Mouse (Mus musculus): ENCODE data around the gene Scaf1.

Scaf1 gene

DNA sequence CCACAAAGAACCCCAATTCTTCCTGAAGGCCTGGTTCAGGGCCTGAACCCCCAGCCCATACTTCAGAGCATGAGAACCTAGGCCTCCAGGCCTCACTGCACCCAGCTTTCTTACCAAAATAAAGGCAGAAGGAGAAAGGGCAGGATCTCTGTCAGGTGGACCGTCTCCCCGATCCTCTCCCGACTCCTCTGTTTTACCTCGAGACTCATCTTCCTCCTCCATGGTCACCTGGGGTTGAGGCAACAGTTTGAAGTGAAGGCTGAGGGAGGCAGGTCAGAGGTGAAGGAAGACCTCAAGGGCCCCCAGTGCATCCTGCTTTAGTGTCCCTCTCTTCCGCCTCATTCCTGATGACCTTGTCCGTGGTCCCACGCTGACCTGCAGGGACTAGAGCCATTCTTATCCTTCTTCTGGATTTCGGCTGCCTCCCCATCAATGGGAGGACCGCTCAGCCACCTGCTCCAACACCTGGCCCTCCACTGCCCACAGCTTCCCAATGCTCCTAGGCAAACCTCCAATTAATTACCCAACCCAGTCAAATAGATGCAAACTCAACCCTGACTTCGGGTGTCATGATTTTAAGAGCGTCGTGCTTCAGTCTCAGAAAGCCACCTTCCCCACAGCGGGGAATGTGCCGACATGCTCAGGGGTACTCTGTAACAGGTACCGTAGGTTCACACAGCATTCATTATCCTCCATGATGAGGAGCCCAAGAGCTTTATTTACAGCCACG, 2.6 kb downstream of the Scaf1 start:
- DNase-seq (ENCODE audit: low spot score), result no peak

DNA sequence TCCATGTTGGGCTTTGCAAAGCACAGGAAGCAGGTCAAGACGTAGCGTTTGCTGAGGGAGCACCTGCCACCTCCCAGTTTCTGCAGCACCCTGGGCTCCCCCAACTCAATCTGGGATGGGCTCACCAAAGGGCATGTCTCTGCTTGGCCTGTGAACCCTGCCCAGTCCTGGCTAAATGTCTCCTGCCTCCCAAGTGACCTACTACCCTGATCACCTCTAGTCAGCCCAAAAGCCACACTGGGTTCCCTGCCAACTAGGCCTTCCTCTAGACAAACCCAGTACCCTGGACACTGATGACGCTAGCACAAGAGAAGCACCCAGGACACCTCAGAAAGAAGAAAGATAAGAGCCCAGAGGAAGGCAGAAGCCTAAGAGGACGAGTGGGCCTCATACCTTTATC, 3.3 kb downstream of the Scaf1 start:
- DNase-seq (ENCODE audit: low spot score), result no peak

DNA sequence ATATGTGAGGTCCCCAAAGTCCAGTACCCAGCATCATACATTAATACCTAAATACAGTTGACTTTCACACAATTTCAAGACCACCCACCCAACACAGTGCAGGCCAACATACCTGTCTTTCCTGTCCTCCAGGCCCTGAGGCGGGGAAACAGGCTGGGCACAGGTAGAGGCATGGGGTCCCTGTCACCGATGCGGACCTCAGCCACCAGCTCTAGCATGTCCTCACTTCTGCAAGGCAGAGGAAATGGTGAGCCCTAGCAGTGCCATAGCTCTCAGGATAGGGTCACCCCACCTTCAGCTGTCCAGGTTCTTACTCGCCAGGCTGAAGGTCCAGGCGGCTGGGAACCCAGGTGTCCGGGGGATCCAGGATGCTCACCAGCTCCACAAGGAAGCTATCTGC, 4.2 kb downstream of the Scaf1 start:
- no peak for DNase-seq (ENCODE audit: low spot score)

DNA sequence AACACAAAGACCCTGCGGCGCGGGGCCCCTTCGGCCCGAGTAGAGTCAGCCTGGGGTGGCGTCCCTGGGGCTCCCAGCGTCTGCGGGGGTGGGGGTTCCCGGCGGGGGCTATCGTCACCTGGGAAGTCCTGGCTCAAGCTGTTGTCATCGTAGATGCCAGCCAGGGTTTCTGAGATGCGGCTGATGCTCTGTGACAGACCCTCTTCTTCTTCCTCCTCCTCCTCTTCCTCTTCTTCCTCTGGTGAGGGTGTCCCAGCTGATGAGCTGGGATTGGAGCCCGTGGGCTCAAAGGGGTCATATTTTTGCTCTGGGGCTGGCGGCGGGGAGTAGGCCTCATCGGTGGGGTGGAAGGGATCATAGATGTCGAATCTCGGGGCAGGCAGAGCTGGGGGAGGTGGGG, 7.8 kb downstream of the Scaf1 start:
- DNase-seq (ENCODE audit: low spot score), result no peak

DNA sequence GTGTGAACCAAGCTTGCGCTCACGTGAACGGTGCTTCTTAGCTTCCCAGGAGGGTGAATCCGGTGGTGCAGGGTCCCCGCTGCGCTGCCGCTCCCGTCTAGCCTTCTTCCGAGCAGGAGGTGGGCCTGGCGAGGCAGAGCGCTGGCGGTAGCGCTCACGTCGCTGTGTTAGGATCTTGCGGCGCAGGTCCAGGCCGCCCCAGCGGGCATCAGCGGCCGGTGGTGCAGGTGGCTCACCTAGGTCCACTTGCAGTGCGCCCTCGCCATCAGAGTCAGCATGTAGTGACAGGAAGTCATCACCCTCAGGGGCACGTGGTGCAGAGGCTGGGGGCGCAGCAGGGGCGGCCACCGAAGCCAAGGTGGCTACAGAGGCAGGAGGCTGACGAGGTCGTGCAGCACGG, 8.3 kb downstream of the Scaf1 start:
- DNase-seq (ENCODE audit: low spot score), result no peak

DNA sequence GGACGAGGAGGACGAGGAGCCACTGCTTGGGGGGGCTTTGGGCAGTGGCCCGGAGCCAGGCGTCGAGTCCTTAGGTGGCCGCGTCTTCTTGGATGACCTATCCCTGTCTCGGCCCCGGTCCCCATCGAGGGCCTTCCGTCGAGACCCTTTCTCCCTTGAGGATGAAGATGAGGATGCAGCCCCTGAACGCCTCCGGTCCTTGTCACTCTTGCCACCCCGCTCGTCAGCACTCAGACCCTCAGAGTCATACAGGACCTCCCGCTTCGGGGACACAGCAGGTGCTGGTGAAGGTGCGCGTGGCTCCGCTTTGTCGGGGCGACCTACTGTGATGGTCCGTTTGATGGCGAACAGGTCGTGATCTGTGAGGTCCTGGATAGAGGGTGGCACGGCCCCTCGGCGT, 9.0 kb downstream of the Scaf1 start:
- no peak for DNase-seq (ENCODE audit: low spot score)

DNA sequence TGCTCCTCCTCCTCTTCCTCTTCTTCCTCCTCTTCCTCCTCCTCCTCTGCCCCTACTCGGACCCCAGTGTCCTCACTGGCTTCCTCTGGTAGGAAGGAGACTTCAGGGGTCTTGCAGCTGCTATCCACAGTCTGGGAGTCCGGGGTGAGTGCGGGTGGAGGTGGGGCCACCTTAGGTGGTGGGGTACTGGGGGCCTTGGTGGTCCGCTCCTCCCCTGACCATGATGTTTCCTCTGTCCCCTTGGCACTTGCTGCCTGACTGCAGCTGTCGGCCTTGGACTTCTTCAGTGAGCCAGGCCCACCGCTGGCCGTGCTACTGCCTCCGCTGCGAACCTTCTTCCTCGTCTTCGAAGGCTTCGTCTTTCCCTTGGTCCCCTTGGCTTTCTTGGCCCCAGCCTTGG, 9.7 kb downstream of the Scaf1 start:
- DNase-seq (ENCODE audit: low spot score), result no peak

DNA sequence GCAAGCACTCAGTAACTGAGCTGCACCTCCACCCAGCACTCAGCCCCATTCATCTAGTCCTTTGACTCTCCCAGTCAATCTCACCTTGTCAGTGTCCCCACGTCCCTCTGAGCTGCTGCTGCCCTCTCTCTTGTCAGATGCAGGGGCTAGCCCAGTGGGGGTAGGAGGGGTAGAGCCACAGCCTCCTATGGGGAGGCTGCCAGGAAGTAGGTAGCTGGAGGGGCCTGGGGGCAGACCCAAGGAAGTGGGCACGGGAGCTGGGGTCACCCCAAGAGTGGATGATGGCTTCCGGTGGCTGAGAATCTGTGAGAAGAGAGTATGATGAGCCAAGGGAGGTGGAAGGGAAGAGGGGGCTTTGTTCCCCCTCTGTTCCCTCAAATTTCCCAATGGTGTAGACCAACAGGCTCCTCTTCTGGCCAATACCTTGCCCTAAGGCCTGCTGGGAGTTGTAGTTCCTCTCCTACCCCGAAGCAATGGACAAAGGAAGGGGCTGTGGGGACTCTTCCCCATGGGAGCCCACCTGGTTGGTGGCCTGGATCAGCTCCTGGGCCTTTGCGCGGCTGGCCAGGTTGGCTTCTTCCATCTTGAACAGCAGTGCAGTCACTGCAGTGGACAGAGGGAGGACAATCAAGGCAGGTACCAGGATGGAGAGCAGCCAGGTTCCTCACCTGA, 10.7 kb downstream of the Scaf1 start:
- DNase-seq (ENCODE audit: low spot score), result no peak

DNA sequence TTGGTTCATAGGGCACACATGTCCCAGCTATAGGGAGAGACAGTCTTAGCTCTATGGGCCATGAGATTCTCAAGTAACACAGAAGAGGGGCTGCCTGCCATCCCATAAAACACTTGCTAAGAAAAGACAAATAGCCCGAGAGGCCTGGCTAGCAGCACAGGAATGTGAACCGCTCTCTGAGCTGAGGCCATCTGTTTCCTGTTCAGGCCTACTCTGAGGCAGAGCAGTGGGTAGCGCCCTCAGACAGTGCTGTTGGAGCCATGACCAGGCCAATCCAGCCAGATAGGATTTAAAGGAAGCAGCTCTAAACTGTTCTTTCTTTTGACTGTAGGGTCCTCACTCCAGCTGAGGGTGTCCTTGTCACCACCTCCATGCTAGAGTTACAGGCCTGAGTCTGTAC, 11.6 kb downstream of the Scaf1 start:
- DNase-seq (ENCODE audit: low spot score), result no peak

DNA sequence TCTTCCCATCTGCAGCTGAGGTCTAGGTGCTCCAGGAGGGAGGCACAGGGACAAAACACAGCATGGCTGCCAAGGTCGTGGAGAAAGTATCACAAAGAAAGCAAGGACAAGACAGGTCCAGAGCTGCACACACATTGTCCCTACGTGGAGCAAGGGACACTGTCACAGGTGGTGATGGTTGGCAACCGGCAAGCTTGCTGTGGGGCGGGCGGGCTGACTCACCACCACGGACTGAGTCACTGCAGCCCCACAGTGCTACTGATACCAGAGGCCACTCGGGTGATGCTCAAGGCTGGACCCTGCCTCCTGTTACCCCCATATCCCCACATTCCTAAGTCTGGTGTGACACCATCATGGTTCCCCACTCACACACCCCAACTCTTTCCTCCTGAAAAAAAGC, 13.7 kb downstream of the Scaf1 start:
- no peak for DNase-seq (ENCODE audit: low spot score)

DNA sequence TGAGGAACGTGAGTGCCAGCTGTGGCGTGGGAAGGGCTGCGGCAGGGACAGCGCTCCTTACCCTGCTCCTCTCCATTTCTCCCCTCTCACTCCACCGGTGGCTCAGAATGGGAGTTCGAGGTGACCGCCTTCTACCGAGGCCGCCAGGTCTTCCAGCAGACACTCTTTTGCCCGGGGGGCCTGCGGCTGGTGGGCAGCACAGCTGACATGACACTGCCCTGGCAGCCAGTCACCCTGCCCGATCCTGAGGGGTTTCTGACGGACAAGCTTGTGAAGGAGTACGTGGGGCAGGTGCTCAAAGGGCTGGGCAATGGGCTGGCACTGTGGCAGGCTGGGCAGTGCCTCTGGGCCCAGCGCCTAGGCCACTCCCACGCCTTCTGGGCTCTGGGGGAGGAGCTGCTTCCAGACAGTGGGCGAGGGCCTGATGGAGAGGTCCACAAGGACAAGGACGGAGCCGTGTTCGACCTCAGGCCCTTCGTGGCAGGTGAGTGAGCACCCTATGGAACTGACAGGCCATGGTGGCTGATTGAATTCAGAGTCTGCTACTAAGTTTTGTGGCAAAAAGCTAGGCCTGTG, 15.5 kb downstream of the Scaf1 start:
- DNase-seq (ENCODE audit: low spot score), result no peak

DNA sequence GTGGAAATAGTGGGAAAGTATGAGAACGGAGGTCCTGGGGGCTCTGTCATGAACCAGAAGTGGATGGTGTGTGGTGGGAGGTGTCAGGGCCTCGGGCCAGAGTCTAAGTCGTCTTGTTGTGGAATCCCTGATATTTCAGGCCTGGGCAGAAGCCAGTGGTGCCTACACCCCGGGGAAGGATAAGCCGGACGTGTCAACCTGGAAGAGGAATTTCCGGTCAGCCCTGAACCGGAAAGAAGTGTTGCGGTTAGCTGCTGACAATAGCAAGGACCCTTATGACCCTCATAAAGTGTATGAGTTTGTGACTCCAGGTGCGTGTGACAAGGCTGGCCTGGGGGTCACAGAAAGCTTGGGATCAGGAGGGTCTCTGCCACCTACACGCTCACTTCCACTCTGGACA, 16.4 kb downstream of the Scaf1 start:
- DNase-seq (ENCODE audit: low spot score), result no peak

DNA sequence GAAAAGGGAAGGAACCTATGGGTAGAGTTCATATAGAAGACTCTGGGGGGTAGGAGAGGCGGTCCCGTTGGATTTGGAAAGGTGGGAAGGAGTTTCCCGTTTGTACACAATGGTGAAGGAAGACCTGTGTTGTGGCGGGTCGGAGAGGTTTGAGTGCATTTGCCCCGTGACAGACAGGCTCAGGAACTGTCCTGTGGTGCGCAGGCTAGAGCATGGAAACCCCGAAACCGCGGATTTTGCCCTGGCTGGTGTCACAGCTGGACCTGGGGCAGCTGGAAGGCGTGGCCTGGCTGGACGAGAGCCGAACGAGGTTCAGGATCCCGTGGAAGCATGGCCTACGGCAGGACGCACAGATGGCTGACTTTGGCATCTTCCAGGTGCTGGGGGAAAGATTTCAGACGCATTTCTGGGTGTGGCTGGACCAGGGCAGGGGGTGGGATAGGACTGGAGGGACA, 17.6 kb downstream of the Scaf1 start, which contains the start of gene Bcl2l12:
Gene Bcl2l12, minus strand, starts transcription at position 212 of the 455 bp plus-strand sequence.
- no peak for DNase-seq (ENCODE audit: low spot score)

DNA sequence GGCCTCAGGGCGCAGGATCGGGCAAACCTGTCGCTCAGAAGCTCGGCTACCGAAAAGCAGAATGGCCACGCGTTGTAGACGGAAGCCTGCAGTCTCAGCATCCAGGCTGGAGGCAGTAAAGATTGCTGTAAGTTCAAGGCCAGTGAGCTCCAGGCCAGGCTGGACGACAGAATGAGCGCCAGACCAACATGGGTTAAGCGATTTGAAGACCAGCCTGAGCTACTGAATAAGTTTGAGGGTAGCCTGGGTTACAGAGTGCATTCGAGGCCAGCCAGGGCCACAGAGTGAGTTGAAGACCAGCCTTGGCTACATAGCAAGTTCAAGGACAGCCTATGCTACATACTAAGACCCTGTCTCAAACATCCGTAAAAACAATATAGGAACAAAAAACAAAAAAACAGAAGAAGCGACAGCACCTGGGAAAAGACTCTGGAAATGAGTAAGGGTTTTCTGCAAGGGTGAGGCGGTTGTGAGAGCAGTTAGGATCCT, 18.2 kb downstream of the Scaf1 start:
- DNase-seq (ENCODE audit: low spot score), result no peak

DNA sequence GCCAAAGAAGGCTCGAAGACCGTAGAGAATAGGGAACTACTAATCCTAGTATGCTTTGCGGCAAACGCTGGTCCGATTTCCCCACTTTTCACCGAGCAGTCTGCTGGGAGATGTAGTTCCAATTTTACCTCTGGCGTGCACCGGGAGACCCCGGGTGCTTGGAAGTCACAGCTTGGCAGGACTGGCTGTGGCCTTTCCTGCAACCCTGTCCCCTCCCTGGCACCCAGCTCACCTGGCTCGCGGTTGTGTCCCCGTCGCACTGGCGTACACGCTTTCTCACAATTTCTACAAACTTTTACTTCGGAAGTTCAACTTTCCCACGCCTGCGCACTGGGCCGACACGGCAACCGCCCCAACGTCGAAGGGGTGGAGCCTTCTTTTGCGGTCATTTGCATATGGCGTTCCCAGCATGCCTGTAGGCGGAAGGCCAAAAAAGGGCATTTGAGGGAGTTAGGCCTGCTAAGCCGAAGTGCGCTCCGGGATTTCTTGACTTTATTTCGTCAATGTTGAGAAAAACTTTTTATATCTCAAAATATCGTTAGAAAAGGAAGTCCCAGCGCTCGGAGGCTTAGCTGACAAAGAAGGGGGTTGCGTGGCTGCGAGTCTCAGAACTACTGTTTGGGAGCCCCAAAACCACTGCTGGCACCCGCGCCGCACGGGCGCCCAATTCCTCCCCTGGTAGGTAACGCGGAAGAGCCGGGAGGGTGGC, 18.8 kb downstream of the Scaf1 start, which contains the start of gene Irf3:
Gene Irf3, plus strand, starts transcription at position 418 of the 709 bp plus-strand sequence.
- DNase-seq (ENCODE audit: low spot score), result peak; percentile 89

DNA sequence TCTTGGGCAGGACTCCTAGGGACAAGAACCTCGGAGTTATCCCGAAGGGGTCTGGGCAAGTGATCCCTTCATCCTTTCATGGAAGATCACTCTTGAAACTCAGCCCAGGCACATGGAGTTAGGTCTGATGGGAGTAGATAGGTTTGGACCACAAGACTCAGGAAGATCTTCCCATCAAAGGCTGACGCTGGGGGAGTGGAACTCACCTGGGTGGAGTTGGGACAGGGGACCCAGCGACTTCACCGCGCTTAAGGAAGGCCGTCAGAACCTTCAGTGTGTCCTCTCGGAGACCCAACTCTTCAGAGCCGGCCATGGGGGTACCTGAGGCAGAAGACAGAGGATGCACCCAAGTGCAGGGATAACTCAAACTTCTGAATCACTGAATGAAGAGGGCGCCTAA, 19.5 kb downstream of the Scaf1 start:
- no peak for DNase-seq (ENCODE audit: low spot score)

DNA sequence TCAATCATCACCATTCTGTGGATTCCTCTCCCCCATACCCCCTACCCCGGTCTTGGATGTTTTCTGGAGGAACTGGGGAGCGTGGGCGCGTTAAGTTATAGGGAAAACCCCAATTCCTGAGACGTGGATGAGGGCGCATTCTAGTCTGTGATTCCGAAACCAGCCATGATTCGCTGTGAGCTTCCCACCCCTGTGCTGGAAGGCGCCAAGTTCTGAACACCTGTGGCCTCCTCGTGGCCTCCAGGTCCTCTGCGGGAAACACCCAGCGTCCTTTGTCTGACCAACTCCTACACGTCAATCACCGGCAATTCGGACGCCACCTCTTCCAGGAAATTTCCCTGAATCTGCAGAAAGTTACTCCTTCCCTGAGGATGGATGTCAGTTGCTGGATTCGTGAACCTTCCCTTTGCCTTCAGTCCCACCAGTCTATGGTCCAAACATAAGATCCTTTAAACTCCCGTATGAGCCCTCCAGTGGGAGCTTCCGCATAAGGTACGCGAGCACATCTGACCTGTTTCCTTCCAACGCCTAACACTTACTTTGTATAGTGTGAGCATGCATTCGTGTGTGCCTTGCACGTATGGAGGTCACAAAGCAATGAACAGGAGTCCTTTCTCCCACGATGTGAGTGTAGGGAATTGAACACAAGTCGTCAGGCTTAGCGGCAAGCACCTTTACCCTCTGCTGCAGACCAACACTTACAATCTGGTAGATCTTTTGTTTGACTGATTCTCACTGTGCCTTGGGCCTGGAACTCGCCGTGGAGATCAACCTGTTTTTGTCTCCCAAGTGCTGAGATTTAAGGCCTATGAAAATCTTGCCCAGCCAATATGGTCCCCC, 29.1 kb downstream of the Scaf1 start:
- DNase-seq (ENCODE audit: low spot score), result no peak

DNA sequence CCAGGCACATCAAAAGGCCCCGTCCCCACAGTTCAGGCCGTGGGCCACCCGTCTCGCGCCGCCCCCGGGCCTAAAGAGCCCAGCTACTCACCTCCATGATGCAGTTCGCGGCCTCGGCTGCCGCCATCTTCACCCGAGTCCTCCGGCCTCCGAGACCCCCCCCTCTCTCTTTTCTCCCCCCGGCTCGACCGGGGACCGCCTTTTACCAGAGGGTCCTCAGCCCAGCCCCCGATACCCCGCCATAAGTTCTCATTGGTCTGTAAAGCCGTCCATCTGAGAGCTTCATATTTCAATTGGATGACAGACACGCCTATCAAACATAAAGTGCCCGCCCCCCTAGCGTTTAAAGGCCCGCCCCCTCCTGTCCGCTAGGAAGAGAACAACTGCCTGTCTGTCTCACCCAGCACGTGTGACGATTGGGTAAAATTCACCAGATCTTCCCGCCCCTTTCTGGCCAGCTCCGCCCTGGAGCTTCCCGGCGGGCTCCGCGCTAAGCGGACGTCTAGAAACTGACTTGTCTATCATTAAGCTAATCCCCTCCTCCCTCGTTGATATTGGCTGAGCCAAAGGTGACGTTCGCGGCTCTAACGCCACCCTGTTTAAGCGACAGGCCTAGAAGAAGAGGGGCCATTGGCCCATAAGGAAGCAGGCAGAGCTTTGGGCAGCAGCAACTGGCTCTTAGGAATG, 29.8 kb downstream of the Scaf1 start, which contains the start of gene Prmt1:
Gene Prmt1, minus strand, starts transcription at position 377 of the 687 bp plus-strand sequence.
- peak; percentile 87 for DNase-seq (ENCODE audit: low spot score)

DNA sequence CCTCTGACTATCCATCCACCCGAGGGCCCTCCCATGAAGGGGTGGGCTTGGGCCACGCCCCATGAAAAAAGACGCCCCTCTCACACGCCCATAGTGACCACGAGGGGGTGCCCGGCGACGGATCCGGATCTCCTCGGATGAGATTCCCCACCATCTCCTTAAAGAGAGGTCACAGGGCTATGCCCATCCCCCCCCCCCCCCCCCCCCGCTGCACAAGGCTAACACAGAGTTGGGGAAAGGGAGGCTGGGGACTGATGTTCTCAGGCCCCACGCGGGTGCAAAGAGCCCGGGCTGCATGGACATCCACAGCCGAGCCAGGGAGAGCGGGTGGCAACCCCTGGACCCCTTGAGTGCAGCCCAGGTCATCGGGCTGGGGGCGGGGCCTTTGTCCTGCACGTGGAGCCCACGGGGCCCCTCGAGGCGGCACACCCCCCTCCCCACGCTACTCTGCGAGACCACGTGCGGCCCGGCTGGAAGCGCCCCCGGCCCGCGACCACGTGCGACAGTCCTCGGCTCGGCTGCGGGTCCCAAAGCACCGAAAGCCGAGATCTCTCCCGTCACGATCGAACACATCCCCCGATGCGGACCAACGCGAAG, 30.5 kb downstream of the Scaf1 start:
- no peak for DNase-seq (ENCODE audit: low spot score)

DNA sequence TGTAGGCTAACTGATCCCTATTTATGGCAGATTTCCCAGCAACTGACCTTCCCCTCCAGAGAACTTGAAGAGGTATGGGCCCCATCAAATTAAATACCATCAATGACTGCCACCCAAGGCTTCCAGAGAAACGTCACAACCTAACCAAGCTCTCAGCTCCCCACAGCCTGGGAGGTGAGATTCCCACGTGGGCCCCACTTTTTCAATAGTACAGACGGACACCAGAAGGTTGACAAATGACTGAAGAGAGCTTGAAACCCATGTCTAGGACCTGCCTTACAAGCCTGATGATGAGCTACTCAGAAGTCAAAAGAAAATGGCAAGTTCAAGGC, 31.4 kb downstream of the Scaf1 start:
- DNase-seq (ENCODE audit: low spot score), result no peak

Measured in urinary bladder, postnatal 10 days (tissue).